Mouse (Mus musculus): Measurements from ENCODE around the gene Akr1e1. TPM values are rescaled to one million over a fixed set of nuclear protein-coding genes. Genes with fewer than 3 reads are reported as not detected.

Gene Akr1e1
- 40.7 and 57.7 TPM in 2 replicates for polyA plus RNA-seq (2021; fragmentation: Nextera tagmentation)
- long read RNA-seq, experiment 1, transcript Akr1e1-201 (10 exons, 3,463 nt), result major isoform, 156 of 173 reads
- long read RNA-seq, experiment 1, partial matches to known transcripts, result 2 of 173 reads
- long read RNA-seq, experiment 1, other reads (novel, unspliced or antisense), result 14 of 173 reads
- long read RNA-seq, experiment 2, transcript Akr1e1-201 (10 exons, 3,463 nt), result major isoform, 52 of 70 reads
- long read RNA-seq, experiment 2, partial matches to known transcripts, result 13 of 70 reads
- long read RNA-seq, experiment 2, other reads (novel, unspliced or antisense), result 5 of 70 reads

DNA sequence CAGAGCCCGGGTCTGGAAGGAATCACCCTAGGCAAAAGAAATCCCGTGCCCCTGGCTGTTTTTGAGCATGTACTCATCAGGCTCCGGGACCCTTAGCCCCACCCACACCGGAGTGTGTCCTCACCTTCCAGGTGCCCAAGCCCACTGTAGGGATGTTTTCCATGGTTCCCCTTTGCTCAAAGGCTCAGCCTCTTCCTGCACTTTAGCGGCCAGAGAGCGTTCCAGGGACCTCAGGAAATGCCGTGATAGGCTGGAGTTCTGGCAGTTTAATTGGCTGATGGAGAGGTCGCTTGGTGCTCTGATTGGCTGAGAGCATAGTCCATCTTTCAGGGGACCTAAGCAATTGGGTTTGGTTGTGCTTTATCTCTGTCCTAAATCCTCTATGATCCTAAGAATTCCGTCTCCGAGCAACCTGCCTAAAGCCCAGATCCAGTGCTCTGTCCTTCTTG lies at the start of gene Akr1e1:
Gene Akr1e1, minus strand, starts transcription at position 214 of the 449 bp plus-strand sequence.

GRCm38 (mm10) chr13:4573871-4574270 lies 35.1 kb downstream of the Akr1e1 start, which contains the start of gene Akr1c21:
Gene Akr1c21 (plus strand): TSS chr13:4574075.

Other genes starting within 250 kb of the Akr1e1 start
- gene Akr1c6, start 174.9 kb downstream of the Akr1e1 start, polyA plus RNA-seq (2021; fragmentation: Nextera tagmentation), result not detected in 2 replicates
- not detected in 2 replicates for gene Akr1c20, start 85.8 kb downstream of the Akr1e1 start, polyA plus RNA-seq (2021; fragmentation: Nextera tagmentation)
- not detected in 2 replicates for gene Akr1c21, start 35.1 kb downstream of the Akr1e1 start, polyA plus RNA-seq (2021; fragmentation: Nextera tagmentation)

Measured in left cerebral cortex, adult 6 months (tissue).